Mouse (Mus musculus): ENCODE results near the gene Otud7b. TPM values are rescaled to one million over a fixed set of nuclear protein-coding genes. Genes with fewer than 3 reads are reported as not detected.

The Otud7b gene
- polyA plus RNA-seq (2014; fragmentation: Nextera tagmentation; extraction: Ambion mirVana) = 8.8 and 9.4 TPM in 2 replicates

DNA sequence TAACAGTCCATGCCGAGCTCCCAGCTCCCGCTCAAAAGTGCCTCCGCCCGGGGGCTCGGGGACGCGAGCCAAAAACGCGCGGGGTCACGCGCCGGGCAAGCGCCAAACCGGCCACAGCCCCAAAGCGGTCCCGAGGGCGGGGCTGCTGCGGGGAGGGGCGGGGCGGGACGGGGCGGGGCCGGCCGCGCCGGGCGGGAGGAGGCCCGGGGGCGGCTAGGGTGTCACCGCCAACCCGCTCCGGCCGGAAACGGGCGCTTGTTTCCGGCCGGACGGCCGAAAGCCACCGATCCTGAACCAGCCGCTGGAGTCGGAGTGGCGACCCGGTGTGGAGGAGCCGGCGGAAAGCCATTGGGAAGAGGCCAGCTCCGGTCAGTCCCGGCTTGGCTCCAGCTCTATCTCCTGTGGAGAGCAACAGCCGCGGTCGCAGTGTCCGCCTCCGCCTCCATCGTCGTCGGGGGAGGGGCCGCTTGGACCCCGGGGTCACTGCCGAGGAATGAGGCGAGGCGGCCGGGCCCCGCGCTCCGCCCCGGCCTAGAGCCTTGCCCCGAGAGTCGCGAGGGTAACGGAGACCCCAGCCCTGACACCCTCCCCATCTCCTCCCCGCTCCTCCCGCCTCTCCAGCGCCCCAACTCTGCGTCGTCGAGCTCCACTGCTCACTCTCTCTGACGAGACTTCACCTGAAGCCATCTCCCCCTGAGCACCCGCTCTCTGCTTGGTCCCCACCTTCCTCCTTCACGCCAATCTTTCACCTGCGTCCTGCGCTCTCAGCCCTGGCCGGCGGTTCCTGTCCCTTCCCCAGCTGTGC lies at the start of gene Otud7b:
Gene Otud7b, plus strand, starts transcription at position 267 of the 805 bp plus-strand sequence.
- peak; percentile 99 for DNase-seq (ENCODE audit: low spot score, missing footprints)
- H3K27me3 ChIP-seq (ENCODE audit: control insufficient read depth, insufficient read depth, low read length) = no peaks in the 10 kb centered on the region; the same call in 1 of the 2 replicates
- peak within 1 kb of the TSS; percentile 94 for H3K9ac ChIP-seq (ENCODE audit: low read length)
- H3K36me3 ChIP-seq (ENCODE audit: control insufficient read depth, insufficient read depth, low read length) = no peaks in the 10 kb centered on the region
- ATAC-seq (ENCODE audit: low FRiP score) = peak; percentile 90
- H3K27ac ChIP-seq (ENCODE audit: low read depth, low read length) = peak within 1 kb of the TSS; percentile 63
- peak within 1 kb of the TSS; percentile 86 for H3K4me3 ChIP-seq (ENCODE audit: low read depth, low read length)
- under 1% methylated on average over 80 of the region's 84 CpGs for WGBS
- peak within 1 kb of the TSS; percentile 61 for H3K4me2 ChIP-seq
- peaks cover 13% of the 10 kb centered on the region for H3K4me1 ChIP-seq (ENCODE audit: control insufficient read depth, insufficient read depth, low read length)
- H3K9me3 ChIP-seq (ENCODE audit: control insufficient read depth, low read length) = no peaks in the 10 kb centered on the region

DNA sequence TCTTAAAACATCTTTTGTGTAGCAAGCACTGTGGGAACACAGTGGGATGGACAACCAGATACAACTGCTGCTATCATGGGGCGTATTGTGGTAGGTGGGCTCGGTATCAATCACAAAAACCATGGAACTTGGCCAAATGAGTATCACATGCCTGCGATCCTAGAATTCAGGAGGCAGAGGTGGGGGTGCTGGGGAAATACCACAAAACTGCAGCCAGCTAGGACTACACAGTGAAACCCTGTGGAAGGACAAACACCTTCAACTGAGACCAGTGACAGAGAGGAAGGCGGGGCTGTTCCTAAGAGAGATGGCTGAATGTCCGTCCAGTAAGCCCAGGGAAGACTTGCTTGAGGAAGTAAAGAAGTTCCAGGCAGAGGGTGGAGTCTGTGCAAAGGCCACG lies 49.0 kb upstream of the Otud7b start:
- Histone ChIP-seq H3K9ac (ENCODE audit: low read length) (no peak overlapping the region), H3K27ac (ENCODE audit: low read depth, low read length) (no peak overlapping the region), H3K36me3 (ENCODE audit: control insufficient read depth, insufficient read depth, low read length) (no peaks in the 10 kb centered on the region), H3K9me3 (ENCODE audit: control insufficient read depth, low read length) (no peaks in the 10 kb centered on the region), H3K4me3 (ENCODE audit: low read depth, low read length) (no peak overlapping the region), H3K27me3 (ENCODE audit: control insufficient read depth, insufficient read depth, low read length) (no peaks in the 10 kb centered on the region), H3K4me1 (ENCODE audit: control insufficient read depth, insufficient read depth, low read length) (peaks cover 3% of the 10 kb centered on the region; the same call in 1 of the 2 replicates), H3K4me2 (no peak overlapping the region)
- DNase-seq (ENCODE audit: low spot score, missing footprints) (no peak), ATAC-seq (ENCODE audit: low FRiP score) (no peak)
- whole genome bisulfite sequencing = 86% methylated on average over 6 of the region's 6 CpGs

DNA sequence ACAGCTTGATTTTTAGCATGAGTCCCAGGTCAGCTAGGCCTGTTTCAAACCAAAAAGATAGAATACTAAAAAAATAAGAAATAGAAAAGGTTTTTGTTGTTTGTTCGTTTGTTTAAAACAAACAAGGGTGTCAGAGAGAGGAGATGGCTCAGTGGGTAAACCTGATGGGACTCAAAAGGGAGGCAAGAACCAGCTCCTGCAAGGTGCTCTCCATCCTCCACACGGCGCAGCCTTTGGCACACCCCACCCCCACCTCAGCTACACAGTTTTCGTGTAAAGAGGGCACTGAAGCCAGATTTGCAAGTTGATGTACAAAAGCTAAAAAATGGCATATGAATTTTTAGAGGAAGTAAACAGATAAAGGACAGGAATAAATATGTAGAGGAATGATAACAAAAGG lies 48.3 kb upstream of the Otud7b start:
- no peak overlapping the region for H3K4me3 ChIP-seq (ENCODE audit: low read depth, low read length)
- no peak overlapping the region for H3K9ac ChIP-seq (ENCODE audit: low read length)
- peaks cover 3% of the 10 kb centered on the region; the same call in 1 of the 2 replicates for H3K4me1 ChIP-seq (ENCODE audit: control insufficient read depth, insufficient read depth, low read length)
- no peaks in the 10 kb centered on the region for H3K9me3 ChIP-seq (ENCODE audit: control insufficient read depth, low read length)
- ATAC-seq (ENCODE audit: low FRiP score) (no peak), DNase-seq (ENCODE audit: low spot score, missing footprints) (no peak)
- no peak overlapping the region for H3K27ac ChIP-seq (ENCODE audit: low read depth, low read length)
- no peak overlapping the region for H3K4me2 ChIP-seq
- no peaks in the 10 kb centered on the region for H3K36me3 ChIP-seq (ENCODE audit: control insufficient read depth, insufficient read depth, low read length)
- WGBS = 89% methylated on average over 4 of the region's 4 CpGs
- no peaks in the 10 kb centered on the region for H3K27me3 ChIP-seq (ENCODE audit: control insufficient read depth, insufficient read depth, low read length)

DNA sequence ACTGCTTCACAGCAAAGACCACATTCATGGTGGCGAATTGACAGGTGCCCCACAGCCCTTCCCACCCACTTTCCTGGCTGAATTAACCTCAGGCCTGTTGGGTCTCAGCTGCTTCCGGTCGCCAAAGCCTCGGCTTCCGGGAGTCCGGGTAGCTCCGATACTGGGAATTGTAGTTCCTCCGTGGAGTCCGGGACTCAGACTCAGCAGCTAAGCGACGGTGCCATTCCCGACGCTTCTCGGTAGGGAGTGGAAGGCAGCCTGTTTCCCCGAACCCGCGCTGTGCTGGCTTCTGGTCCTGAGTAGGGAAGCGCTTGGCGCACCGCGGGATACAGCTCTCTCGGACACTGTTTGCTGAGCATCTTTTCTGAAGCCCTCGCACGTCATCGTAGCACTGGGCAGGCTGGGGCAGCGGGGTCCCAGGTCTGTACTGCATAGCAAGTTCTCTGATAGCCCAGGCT lies 46.6 kb upstream of the Otud7b start:
- under 1% methylated on average over 26 of the region's 26 CpGs for WGBS
- peak overlapping the region; percentile 68 for H3K9ac ChIP-seq (ENCODE audit: low read length)
- H3K4me1 ChIP-seq (ENCODE audit: control insufficient read depth, insufficient read depth, low read length) = peaks cover 3% of the 10 kb centered on the region; the same call in 1 of the 2 replicates
- H3K4me3 ChIP-seq (ENCODE audit: low read depth, low read length) = peak overlapping the region; percentile 53
- DNase-seq (ENCODE audit: low spot score, missing footprints) (peak; percentile 98), ATAC-seq (ENCODE audit: low FRiP score) (peak; percentile 95)
- peak overlapping the region; percentile 85 for H3K27ac ChIP-seq (ENCODE audit: low read depth, low read length)
- no peaks in the 10 kb centered on the region for H3K36me3 ChIP-seq (ENCODE audit: control insufficient read depth, insufficient read depth, low read length)
- H3K9me3 ChIP-seq (ENCODE audit: control insufficient read depth, low read length) = no peaks in the 10 kb centered on the region
- H3K4me2 ChIP-seq = peak overlapping the region; percentile 84
- H3K27me3 ChIP-seq (ENCODE audit: control insufficient read depth, insufficient read depth, low read length) = no peaks in the 10 kb centered on the region

DNA sequence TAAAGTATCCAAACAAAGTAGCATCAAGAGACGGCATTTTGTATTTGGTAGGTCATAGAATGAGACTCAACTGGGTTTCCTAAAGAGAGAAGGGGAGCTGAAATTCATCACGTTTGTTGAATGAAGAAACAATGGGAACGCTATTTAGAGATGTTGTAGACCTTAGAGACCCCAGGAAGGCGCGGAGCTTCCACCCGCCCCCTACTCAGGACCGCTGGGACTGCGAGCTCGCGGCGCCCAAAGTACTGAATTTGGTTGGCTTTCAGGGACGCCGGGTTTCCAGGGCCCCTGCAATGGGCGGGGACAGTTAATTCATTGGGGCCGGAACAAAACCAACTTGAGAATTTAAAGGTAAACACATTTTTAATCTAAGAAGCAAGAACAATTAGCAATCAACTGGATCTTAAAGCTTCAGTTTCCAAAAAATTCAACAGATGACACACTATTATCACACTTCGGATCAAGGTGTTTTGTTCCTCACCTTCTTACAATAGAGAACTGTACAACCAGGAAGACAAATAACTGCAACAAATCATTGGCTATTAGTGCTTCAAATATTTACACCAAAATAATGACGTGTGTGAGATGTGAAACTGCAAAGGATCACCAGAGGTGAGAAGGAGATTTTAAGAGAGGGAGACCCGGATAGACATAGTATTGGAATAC lies 46.0 kb upstream of the Otud7b start, which contains the start of gene Vps45:
Gene Vps45, minus strand, starts transcription at position 236 of the 666 bp plus-strand sequence.
- no peaks in the 10 kb centered on the region for H3K36me3 ChIP-seq (ENCODE audit: control insufficient read depth, insufficient read depth, low read length)
- H3K4me1 ChIP-seq (ENCODE audit: control insufficient read depth, insufficient read depth, low read length) = peaks cover 3% of the 10 kb centered on the region; the same call in 1 of the 2 replicates
- H3K27ac ChIP-seq (ENCODE audit: low read depth, low read length) = peak within 1 kb of the TSS; percentile 85
- no peaks in the 10 kb centered on the region for H3K9me3 ChIP-seq (ENCODE audit: control insufficient read depth, low read length)
- DNase-seq (ENCODE audit: low spot score, missing footprints) (no peak), ATAC-seq (ENCODE audit: low FRiP score) (peak; percentile 86)
- H3K4me2 ChIP-seq = peak within 1 kb of the TSS; percentile 84
- H3K27me3 ChIP-seq (ENCODE audit: control insufficient read depth, insufficient read depth, low read length) = no peaks in the 10 kb centered on the region
- peak within 1 kb of the TSS; percentile 53 for H3K4me3 ChIP-seq (ENCODE audit: low read depth, low read length)
- WGBS = 3% methylated on average over 18 of the region's 18 CpGs
- peak within 1 kb of the TSS; percentile 68 for H3K9ac ChIP-seq (ENCODE audit: low read length)

DNA sequence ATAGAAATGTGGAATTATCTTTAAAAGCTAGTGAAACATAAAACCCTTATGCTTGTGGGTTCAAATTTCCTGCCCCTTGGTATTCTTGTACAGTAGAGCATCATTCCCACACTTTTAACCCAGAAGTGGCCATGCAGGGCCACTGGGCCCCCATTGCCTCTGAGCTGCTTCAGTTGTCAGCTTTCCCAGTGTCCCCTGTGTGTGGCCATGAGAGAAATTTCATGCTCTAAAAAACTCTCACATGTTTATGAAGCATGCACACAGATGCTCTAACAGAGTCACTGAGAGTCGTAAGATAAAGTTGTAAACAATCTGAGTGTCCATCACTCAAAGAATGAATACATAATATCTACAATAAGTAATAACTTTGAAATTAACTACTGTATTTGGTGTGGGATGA lies 44.2 kb upstream of the Otud7b start:
- no peak for ATAC-seq (ENCODE audit: low FRiP score)
- H3K36me3 ChIP-seq (ENCODE audit: control insufficient read depth, insufficient read depth, low read length) = no peaks in the 10 kb centered on the region
- no peaks in the 10 kb centered on the region for H3K9me3 ChIP-seq (ENCODE audit: control insufficient read depth, low read length)
- no peak overlapping the region for H3K27ac ChIP-seq (ENCODE audit: low read depth, low read length)
- H3K27me3 ChIP-seq (ENCODE audit: control insufficient read depth, insufficient read depth, low read length) = no peaks in the 10 kb centered on the region
- peaks cover 3% of the 10 kb centered on the region; the same call in 1 of the 2 replicates for H3K4me1 ChIP-seq (ENCODE audit: control insufficient read depth, insufficient read depth, low read length)
- WGBS = 89% methylated on average over 1 of the region's 1 CpGs
- no peak overlapping the region for H3K4me3 ChIP-seq (ENCODE audit: low read depth, low read length)
- no peak for DNase-seq (ENCODE audit: low spot score, missing footprints)
- H3K9ac ChIP-seq (ENCODE audit: low read length) = no peak overlapping the region
- H3K4me2 ChIP-seq = no peak overlapping the region

DNA sequence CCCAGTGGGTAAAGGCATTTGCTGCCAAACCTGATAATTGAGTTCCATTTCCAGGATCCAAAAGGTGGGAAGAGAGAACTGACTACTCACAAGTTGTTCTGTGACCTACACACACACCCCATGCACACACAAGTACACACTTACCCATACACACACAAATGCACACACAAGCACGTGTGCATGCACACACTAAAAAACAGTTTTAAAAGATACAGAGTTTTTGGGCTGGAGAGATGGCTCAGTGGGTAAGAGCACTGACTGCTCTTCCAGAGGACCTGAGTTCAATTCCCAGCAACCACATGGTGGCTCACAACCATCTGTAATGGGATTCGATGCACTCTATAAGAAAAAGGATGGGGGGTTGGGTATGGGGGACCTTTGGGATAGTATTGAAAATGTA lies 41.0 kb upstream of the Otud7b start:
- 73% methylated on average over 2 of the region's 2 CpGs for WGBS
- ATAC-seq (ENCODE audit: low FRiP score) (no peak), DNase-seq (ENCODE audit: low spot score, missing footprints) (no peak)
- no peak overlapping the region for H3K9ac ChIP-seq (ENCODE audit: low read length)
- no peak overlapping the region for H3K4me2 ChIP-seq
- no peak overlapping the region for H3K27ac ChIP-seq (ENCODE audit: low read depth, low read length)
- H3K9me3 ChIP-seq (ENCODE audit: control insufficient read depth, low read length) = no peaks in the 10 kb centered on the region
- no peak overlapping the region for H3K4me3 ChIP-seq (ENCODE audit: low read depth, low read length)
- H3K36me3 ChIP-seq (ENCODE audit: control insufficient read depth, insufficient read depth, low read length) = no peaks in the 10 kb centered on the region
- H3K4me1 ChIP-seq (ENCODE audit: control insufficient read depth, insufficient read depth, low read length) = no peaks in the 10 kb centered on the region; the same call in 1 of the 2 replicates
- H3K27me3 ChIP-seq (ENCODE audit: control insufficient read depth, insufficient read depth, low read length) = no peaks in the 10 kb centered on the region

- Histone ChIP-seq H3K9ac (ENCODE audit: low read length) (no peak overlapping the region), H3K27ac (ENCODE audit: low read depth, low read length) (no peak overlapping the region), H3K4me1 (ENCODE audit: control insufficient read depth, insufficient read depth, low read length) (no peaks in the 10 kb centered on the region), H3K27me3 (ENCODE audit: control insufficient read depth, insufficient read depth, low read length) (no peaks in the 10 kb centered on the region), H3K9me3 (ENCODE audit: control insufficient read depth, low read length) (no peaks in the 10 kb centered on the region), H3K4me2 (no peak overlapping the region), H3K36me3 (ENCODE audit: control insufficient read depth, insufficient read depth, low read length) (no peaks in the 10 kb centered on the region), H3K4me3 (ENCODE audit: low read depth, low read length) (no peak overlapping the region)
- WGBS = 90% methylated on average over 3 of the region's 3 CpGs
- ATAC-seq (ENCODE audit: low FRiP score) (no peak), DNase-seq (ENCODE audit: low spot score, missing footprints) (no peak)
These were observed 40.1 kb upstream of the Otud7b start for GRCm38 (mm10) chr3:96064217-96064616.

GRCm38 (mm10) chr3:96065147-96065546 lies 39.2 kb upstream of the Otud7b start:
- ATAC-seq (ENCODE audit: low FRiP score) (no peak), DNase-seq (ENCODE audit: low spot score, missing footprints) (no peak)
- WGBS = 44% methylated on average over 4 of the region's 4 CpGs
- H3K4me2 ChIP-seq = no peak overlapping the region
- no peaks in the 10 kb centered on the region for H3K36me3 ChIP-seq (ENCODE audit: control insufficient read depth, insufficient read depth, low read length)
- H3K27me3 ChIP-seq (ENCODE audit: control insufficient read depth, insufficient read depth, low read length) = no peaks in the 10 kb centered on the region
- H3K4me1 ChIP-seq (ENCODE audit: control insufficient read depth, insufficient read depth, low read length) = no peaks in the 10 kb centered on the region
- H3K9me3 ChIP-seq (ENCODE audit: control insufficient read depth, low read length) = no peaks in the 10 kb centered on the region
- no peak overlapping the region for H3K27ac ChIP-seq (ENCODE audit: low read depth, low read length)
- no peak overlapping the region for H3K4me3 ChIP-seq (ENCODE audit: low read depth, low read length)
- no peak overlapping the region for H3K9ac ChIP-seq (ENCODE audit: low read length)
